Mouse (Mus musculus) right cerebral cortex, postnatal 10 days (tissue): ENCODE measurements at regions not wholly inside any gene's neighbourhood (a gene's known extent, or its start where the extent isn't known, plus 50 kb on each side); places are given as distances from the start of the nearest gene placed in this dataset.
"Not testable (repeated sequence)": the region's sequence is repeated elsewhere in the genome, so short reads cannot be mapped to it uniquely, and the experiment has no call there.

Experiments
- DNase-seq, 2 experiments: peaks; one replicate each; pipeline ENCODE4 v3.0.0; 2021; ENCODE audit warnings: low spot score in 2 of 2

GRCm38 (mm10) chrX:103250961-103251360 is 64.5 kb upstream of the Nap1l2 start:
- no peak for DNase-seq

DNA sequence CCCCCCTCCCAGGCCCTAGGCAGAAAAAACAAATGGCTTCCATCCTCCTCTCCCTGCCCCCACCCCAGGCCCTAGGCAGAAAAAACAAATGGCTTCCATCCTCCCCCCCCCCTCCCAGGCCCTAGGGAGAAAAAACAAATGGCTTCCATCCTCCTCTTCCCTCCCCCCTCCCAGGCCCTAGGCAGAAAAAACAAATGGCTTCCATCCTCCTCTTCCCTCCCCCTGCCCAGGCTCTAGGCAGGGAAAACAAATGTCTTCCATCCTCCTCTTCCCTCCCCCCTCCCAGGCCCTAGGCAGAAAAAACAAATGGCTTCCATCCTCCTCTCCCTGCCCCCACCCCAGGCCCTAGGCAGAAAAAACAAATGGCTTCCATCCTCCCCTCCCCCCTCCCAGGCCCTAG is 65.0 kb upstream of the Nap1l2 start:
- DNase-seq, result not testable (repeated sequence)

DNA sequence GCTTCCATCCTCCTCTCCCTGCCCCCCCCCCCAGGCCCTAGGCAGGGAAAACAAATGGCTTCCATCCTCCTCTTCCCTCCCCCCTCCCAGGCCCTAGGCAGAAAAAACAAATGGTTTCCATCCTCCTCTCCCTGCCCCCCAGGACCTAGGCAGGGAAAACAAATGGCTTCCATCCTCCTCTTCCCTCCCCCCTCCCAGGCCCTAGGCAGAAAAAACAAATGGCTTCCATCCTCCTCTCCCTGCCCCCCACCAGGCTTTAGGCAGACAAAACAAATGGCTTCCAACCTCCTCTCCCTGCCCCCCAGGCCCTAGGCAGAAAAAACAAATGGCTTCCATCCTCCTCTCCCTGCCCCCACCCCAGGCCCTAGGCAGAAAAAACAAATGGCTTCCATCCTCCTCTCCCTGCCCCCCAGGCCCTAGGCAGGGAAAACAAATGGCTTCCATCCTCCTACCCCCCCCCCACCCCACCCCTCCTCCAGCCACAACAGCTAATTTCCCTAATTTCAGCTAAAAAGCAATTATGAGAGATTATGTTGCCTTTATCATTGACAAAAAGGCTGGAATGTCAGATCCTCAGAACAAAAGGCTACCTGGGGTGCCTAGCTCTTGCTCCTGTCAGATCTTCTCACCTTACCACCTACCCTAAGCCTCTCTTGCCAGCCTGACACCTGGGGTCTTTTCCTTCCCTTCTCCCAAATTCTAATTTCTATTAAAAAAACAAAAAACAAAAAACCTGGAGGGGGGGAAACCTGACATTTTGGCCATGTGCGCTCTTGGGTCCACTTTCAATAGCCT is 65.8 kb upstream of the Nap1l2 start:
- DNase-seq, result not testable (repeated sequence)

DNA sequence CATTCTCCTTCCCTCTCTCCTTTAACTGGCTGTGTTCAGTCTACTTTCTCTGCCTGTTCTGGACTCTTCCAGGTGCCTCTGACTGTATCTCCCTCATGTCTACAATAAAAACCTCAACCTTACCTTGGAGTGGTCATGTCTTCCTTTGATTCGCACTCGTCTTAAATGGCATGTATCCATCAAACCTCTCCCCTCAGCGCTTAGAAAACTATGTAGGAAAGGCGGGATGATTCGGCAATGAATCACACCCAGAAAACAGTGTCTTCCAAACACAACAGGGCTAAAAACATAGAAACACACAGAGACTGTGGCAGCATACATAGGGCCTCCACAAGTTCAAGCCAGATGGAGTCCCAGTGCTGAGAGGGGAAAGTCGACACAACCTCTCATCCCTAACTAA is 66.4 kb upstream of the Nap1l2 start:
- DNase-seq, result no peak

DNA sequence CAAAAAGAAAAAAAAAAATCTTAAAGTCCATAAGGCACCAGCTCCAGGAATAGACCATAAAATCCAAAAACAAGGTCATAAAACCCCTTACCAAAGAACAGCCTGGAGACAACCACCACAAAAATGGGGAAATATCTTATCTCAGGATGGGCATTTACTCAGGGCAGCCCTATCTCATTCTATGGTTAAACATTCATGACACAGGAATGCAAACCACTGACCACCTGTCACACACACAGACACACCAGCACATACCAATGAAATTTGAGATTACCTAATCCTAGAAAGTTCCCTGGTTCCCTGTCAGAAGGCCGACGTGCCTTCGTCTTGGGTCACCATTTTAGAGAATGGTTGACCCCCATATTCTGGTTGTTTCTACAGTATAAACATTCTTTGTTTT is 66.3 kb upstream of the Cdx4 start:
- no peak for DNase-seq

GRCm38 (mm10) chrX:103259882-103260281 is 61.3 kb upstream of the Cdx4 start:
- peak in 1 of 2 experiments; percentile 19 for DNase-seq
